Mouse (Mus musculus): Measurements from ENCODE around the gene Agmo.

- TF ChIP-seq CTCF (IDR thresholded peaks at IDR 0.05; ENCODE audit: control insufficient read depth, insufficient read depth, insufficient read length) (no peak), USF1 (IDR thresholded peaks at IDR 0.05; ENCODE audit: low read depth) (no peak)
These were observed 27.3 kb downstream of the Agmo start for GRCm38 (mm10) chr12:37268636-37269152.
